Mouse (Mus musculus): ENCODE results near the gene Rgl2.

DNA sequence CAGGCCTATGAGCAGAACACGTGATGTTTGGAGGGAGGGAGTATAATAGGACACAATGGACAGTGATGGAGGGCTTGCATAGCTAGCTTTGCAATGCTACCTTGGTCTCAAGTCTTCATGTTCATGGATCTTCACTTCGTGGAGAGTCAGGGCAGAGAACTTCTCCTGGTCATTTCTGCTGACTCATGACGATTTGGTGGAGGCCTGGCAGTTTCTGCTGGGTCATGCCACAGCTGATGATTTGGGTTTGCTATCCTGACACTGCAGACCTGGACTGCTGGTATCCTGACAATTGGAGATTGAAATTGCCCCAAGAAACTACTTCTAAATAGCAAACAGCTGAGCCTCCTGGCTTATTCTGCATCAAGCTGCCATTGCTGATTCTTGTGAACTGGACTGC, 44.2 kb downstream of the Rgl2 start:
- TF ChIP-seq CTCF (IDR thresholded peaks at IDR 0.05; ENCODE audit: borderline replicate concordance, insufficient read depth, low read depth, low read length) (no peak), POLR2A (IDR thresholded peaks at IDR 0.05; ENCODE audit: borderline replicate concordance, insufficient read depth, low read length) (no peak)

Measured in cerebellum, adult 2 months (tissue).